Mouse (Mus musculus): ENCODE results near the gene Syn1. TPM values are rescaled to one million over a fixed set of nuclear protein-coding genes. Genes with fewer than 3 reads are reported as not detected.

Syn1 gene
- total RNA-seq (2021) = under 1 TPM; 0.07 TPM
- long read RNA-seq, experiment 1 = 0 reads
- long read RNA-seq, experiment 2 = 0 reads

DNA sequence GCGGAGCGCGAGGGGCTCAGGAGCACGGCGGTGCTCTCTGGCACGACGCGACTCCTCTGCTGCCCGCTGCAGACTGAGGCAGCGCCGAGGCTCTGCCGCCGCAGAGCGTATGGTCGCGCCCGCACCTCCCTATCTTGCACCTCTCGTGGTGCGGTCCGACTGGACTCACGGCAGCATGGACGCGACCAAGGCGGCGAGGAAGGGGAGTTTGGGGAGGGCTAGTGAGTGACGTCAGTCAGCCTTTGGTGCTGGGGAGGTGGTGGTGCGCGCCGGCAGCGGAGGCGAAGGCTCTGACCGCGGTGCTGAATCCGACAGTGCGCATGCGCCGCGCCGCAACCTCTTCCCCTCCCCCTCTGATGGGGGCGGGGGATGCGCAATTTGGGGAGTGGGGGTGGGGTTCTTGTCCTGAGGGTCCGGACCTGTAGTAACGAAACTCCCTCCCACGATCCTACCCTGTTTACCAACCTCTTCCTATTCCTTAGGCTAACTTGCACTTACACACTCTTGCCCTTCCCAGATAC is at the start of gene Syn1:
Syn1 (minus strand) TSS at position 161 of the 521 bp plus-strand sequence.
- peak; percentile 53 for DNase-seq (ENCODE audit: low spot score)

GRCm38 (mm10) chrX:20961477-20962378 is 40.9 kb upstream of the Syn1 start, which contains the start of gene Uxt:
TSS of gene Uxt (minus strand) at chrX:20962017.
- peak; percentile 85 for DNase-seq (ENCODE audit: low spot score)

DNA sequence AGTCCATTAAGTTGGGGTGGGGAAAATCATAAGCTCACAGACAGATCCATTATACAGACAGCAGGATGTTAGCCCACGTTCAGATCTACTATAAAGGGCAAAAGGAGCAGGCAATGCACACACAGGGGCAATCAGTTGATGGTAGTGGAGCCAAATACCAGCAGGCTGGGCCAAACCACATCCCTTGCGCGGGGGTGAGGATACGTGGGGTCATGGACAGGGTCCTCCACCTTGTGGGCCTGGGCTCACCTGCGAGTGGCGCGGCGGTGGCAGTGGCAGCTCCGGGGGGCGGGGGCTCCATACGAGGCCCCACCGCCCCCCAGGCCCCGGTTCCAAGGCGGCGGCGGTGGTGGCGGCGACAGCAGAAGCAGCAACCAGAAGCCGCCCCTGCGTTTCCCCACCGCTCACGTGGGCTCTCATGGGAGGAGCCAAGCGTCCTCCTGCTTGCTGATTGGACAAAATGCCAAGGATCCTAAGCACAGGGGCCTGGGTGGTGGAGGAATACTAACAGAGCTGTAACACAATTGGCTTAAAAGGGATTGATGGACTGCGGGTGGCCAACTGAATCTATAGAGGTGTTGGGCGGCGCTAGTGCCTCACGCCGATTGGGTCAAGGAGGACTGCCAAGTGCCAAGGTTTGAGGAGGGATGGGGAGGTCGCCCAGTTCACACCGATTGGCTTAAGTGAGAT is 29.5 kb upstream of the Syn1 start, which contains the start of gene Elk1:
Elk1 (minus strand) TSS at position 418 of the 690 bp plus-strand sequence.
- peak; percentile 85 for DNase-seq (ENCODE audit: low spot score)

DNA sequence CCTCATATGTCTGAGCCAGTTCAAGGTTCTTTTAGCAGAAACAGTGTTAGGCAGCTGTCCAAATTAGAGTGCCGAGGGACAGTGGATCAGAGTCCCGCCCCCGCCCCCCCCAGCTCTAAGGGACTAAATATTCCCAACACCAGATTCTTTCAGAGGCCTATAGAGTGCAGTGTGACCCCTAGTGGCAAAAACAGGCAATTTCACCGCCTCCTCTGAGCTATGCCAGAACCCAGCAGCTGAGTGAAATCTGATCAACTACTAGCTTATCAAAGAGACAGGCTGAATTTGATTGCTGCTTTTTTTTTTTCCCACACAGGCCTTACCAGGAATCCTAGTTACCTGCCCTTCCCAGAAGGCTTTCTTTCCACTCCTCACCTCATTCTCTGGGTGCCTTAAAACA is 25.3 kb upstream of the Syn1 start:
- DNase-seq (ENCODE audit: low spot score) = peak; percentile 50

DNA sequence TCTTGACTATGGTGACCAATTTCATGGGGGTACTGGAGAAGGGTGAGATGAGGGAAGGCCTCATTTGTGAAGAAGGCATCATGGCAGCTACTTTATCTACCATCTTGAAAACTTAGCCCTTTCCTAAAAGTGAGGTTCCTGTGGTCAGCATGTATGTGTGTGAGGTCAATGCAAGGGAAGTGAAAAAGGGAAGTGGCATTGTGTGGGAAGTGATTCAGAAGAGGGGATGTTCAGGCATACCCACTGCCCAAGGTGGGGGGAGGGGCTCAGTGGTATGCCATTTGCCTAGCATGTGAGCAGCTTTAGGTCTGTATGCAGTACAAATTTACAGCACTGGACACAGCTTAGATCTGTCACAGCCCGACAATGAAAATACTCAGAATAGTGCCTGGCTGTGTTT is 11.2 kb upstream of the Syn1 start:
- no peak for DNase-seq (ENCODE audit: low spot score)

GRCm38 (mm10) chrX:20931364-20931763 is 10.6 kb upstream of the Syn1 start, which contains the start of gene Cfp:
TSS of gene Cfp (minus strand) at chrX:20931555.
- DNase-seq (ENCODE audit: low spot score) = no peak

- no peak for DNase-seq (ENCODE audit: low spot score)
These were observed 9.1 kb upstream of the Syn1 start for GRCm38 (mm10) chrX:20929859-20930258.

- DNase-seq (ENCODE audit: low spot score) = no peak
These were observed 4.2 kb upstream of the Syn1 start for GRCm38 (mm10) chrX:20924976-20925375.

GRCm38 (mm10) chrX:20923506-20923905 is 2.7 kb upstream of the Syn1 start:
- DNase-seq (ENCODE audit: low spot score) = no peak

GRCm38 (mm10) chrX:20921366-20921765 is 562 bp upstream of the Syn1 start:
- no peak for DNase-seq (ENCODE audit: low spot score)

DNA sequence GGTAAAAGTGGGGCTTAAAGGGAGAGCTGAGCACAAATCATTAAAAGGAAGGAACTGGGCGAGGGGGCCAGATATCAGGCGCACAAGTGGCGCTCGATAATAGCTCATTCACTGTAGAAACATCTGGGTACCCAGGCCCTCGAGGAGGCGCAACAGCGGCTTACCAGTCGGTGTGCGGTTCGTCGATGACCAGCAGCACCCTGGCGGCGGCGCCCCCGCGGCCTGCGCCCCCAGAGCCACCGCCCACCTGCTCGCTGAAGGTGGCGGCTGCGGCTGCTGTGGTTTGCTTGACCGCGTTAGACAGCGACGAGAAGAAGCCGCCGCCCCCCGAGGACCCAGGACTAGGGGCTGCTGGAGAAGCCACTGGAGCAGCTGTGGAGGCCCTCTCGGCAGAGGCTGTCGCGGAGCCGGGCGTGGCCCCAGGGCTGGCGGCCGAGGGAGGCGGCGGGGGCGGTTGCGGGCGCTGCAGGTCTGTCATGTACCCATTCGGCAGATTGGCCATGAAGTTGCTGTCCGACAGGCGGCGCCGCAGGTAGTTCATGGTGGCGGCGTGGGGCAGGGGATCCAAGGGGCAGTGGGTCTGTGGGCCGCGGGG is 458 bp downstream of the Syn1 start:
- DNase-seq (ENCODE audit: low spot score) = no peak

- DNase-seq (ENCODE audit: low spot score) = no peak
These were observed 5.7 kb downstream of the Syn1 start for GRCm38 (mm10) chrX:20915075-20915474.

DNA sequence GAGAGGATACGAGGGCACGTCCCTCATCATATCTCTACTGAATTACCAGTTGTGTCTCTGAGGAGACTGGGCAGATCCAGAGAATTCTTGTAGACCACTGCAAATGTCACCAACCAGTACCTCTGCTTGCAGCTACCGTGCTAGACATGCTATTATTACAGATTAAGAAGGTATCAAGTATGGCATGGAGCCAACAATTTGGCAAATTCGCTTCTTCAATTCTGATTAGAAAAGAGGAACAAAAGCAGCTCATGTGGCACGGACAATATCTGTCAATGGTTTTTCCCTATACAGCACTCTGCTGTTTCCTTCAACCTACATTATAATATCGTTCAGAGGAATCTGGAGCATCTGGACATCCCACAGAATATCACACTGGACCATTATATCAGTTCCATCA is 7.1 kb downstream of the Syn1 start:
- DNase-seq (ENCODE audit: low spot score) = no peak

GRCm38 (mm10) chrX:20910074-20910473 is 10.7 kb downstream of the Syn1 start:
- no peak for DNase-seq (ENCODE audit: low spot score)

DNA sequence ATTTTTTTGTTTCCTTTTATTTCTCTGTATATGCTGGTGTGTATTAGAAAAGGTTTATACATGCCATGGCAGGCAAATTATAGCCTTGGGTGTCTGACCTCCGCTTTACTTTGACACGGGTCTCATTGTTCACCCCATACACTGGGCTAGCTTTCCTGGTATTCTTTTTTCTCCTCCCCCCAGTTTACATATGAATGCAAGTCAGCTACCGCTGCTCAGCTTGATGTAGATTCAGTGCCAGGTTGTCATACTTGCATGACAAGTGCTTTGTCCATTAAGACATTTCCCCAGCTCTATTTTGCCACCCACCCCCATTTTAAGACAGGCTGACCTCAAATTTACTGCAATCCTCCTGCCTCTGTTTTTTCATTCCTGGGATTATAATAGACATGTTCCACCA is 45.6 kb downstream of the Syn1 start:
- no peak for DNase-seq (ENCODE audit: low spot score)

DNA sequence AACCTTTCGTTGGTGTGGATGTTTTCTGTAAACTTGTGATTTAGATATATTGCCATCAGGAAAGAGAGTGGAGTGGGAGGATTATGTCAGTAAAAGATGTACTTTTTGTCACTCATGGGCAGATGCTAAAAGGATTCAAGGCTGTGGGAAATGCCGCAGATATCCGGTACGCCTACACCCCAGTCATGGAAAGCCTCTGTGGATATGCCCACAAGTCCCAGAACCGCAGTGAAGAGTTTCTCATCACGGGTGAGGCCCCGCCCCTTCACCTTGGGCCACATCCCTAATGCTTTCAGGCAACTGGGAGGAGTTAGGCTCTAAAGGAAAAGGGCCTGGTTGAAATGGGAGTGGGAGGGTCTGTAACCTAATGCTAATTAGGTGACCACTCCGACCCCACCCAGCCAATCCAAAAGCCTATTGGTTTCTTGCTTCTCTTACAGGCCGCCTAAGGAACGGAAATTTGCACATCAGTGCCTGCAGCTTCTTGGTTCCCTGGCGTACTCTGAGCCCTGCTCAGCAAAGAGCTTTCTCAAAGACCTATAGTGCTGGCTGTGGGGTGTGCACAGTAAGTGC is 47.8 kb downstream of the Syn1 start:
- DNase-seq (ENCODE audit: low spot score) = no peak

GRCm38 (mm10) chrX:20869962-20870513 is 50.8 kb downstream of the Syn1 start, which contains the start of gene Timp1:
TSS of gene Timp1 (plus strand) at chrX:20870166.
- DNase-seq (ENCODE audit: low spot score) = no peak

GRCm38 (mm10) chrX:20869203-20869602 is 51.6 kb downstream of the Syn1 start:
- no peak for DNase-seq (ENCODE audit: low spot score)

- DNase-seq (ENCODE audit: low spot score) = no peak
These were observed 52.7 kb downstream of the Syn1 start for GRCm38 (mm10) chrX:20868091-20868490.

- no peak for DNase-seq (ENCODE audit: low spot score)
These were observed 57.4 kb downstream of the Syn1 start for GRCm38 (mm10) chrX:20863161-20864101.

All from gastrocnemius, adult 18-20 months (tissue).